Mouse (Mus musculus) embryo, embryonic 9.5 days (tissue): Measurements from ENCODE around the gene Akap12.
A peak's percentile ranks its signal among the peaks of the same experiment; 100 is the strongest.

ENCODE experiments used
- DNase-seq: peaks from one replicate; pipeline ENCODE4 v3.0.0-alpha.2; 2017; ENCODE audit errors: extremely low spot score

Akap12 gene

DNA sequence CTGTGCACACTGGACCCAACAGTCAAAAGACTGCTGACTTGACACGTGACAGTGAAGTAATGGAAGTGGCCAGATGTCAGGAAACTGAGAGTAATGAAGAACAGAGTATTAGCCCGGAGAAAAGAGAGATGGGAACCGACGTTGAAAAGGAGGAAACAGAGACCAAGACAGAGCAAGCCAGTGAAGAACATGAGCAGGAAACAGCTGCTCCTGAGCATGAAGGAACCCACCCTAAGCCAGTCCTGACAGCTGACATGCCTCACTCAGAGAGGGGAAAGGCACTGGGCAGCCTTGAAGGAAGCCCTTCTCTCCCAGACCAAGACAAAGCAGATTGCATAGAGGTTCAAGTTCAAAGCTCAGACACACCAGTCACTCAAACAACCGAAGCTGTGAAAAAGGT is 90.5 kb downstream of the Akap12 start:
- DNase-seq, result no peak

GRCm38 (mm10) chr10:4357435-4357834 is 91.3 kb downstream of the Akap12 start:
- no peak for DNase-seq

DNA sequence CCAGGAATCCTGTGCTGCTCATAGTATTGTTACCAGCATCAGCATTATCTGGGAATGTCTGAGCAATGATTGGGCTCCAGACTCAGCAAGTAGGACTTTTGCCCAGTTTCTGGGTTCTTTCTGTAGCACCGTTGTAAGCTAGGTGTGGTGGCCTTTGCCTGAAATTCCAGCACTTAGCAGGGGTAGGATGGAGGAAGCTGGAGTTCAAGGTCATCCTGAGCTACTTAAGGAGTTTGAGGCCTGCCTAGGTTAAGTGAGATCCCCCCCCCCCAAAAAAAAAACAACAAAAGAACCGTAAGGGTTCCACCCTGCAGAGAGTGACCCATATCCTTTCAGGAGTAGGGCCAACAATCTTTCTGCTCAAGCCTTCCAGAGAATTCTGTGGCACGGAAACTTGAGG is 98.4 kb downstream of the Akap12 start:
- DNase-seq, result no peak

DNA sequence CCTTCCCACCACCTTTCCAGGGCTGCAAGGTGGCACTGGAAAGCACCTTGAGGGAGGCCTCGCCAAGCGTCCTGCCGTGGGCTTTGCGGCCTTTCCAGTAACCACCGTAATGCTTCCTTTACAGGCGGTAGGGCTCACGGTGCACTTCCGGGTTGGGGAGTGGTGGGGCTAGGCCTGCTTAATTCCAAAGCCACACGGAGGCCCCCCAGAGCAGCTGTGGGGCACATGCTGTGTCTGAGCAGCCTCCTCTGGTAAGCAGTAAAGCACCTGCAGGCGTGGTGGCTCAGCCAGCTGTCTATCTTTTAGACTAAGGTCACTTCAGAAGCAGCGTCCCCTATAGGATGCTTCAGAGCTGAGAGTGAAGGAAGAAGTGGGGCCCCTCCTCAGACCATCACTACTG is 103.9 kb downstream of the Akap12 start:
- no peak for DNase-seq

- DNase-seq, result no peak
These were observed 105.8 kb downstream of the Akap12 start for GRCm38 (mm10) chr10:4372011-4372410.

DNA sequence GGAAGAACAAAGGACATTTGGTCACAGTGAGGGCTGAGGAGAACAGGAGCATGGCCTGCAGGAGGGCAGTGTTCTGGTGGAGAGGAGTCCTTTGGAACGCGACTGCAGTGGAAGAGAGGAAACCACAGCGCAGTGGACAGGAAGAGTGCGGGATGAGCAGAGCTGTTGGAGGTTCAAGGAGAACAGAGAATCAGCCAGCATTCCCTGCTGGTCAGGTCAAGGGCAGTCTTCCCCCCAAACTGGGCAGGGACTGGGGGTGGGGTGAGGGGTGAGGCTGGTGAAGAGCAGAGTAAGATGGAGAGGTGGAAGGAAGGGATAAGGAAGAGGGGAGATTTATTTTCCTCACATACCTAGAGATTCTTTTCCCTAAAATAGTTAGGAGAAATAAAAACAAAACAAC is 107.4 kb downstream of the Akap12 start:
- no peak for DNase-seq

GRCm38 (mm10) chr10:4374239-4374638 is 108.1 kb downstream of the Akap12 start:
- no peak for DNase-seq

DNA sequence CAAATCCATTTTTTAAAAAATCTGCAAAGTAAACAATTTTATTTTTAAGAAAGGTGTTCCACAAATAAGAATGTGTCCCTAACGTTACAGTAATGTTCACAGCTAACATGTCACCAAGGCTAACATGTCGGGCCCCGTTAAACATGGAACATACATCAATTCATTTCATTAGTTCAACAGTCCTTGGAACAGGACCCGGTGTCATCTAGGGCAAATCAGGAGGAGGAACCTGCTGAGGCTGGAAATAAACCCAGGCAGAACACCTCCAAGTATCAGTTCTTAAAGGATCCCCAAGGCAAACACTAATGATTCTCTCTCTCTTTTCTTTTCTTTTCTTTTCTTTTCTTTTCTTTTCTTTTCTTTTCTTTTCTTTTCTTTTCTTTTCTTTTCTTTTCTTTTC is 108.6 kb downstream of the Akap12 start:
- DNase-seq, result no peak

DNA sequence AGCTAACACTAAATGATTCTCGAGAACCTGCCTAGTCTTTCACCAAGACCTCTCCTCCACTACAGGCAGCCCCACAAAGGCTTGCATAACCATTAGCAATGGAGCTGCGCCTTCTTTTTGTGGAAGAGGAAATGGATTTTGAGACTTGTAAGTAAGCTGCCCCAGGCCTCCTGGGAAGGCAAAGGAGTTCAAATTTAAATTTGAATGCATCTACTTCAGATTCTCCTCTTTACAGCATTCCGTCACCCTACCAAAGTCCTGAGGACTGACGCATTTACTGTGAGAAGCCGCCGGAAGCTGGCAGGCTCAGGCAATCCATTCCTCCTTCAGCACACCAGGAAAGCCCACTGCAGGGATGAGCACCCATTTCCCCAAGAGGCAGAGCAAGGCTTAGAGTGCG is 109.1 kb downstream of the Akap12 start:
- DNase-seq, result no peak

DNA sequence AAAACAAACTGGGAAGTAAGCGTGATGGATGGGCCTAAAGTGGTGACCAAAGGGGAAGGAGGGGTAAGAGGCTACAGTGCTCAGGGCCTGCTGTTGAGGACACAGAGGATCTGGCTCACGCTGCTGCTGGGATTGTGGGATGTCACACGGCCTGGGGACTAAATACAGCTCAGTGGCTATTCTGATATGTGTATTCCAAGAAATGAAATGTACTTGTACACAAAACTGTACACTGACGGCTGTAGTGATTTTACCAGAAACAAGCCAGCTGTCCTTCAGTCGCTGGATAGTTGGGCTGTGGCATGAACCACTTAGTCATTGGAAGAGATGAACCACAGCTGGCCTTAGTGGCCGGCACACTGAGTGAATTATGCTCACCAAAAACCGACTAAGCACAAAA is 110.3 kb downstream of the Akap12 start:
- no peak for DNase-seq

DNA sequence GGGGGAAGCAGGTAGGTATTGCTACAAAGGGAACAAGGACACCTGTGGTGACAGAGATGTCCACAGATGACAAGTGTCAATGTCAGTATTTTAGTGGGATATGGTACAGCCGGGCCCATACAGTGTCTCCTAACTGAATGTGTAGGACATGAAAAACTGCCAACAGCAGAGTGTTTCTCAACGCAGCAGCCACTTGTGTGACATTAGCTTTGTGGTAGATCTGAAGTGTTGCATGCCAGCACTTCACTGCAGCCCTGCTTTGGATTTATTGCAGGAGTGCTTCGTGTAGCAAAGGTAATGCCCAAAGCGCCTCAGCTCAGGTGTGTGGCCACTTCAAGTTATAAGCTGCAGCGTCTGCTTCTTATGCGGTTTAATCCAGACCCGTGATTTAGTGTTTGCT is 110.8 kb downstream of the Akap12 start:
- DNase-seq, result no peak

- no peak for DNase-seq
These were observed 114.6 kb downstream of the Akap12 start for GRCm38 (mm10) chr10:4380748-4381147.

GRCm38 (mm10) chr10:4384244-4384643 is 118.1 kb downstream of the Akap12 start:
- no peak for DNase-seq

- peak; percentile 97 for DNase-seq
These were observed 120.7 kb downstream of the Akap12 start for GRCm38 (mm10) chr10:4386609-4387591.

DNA sequence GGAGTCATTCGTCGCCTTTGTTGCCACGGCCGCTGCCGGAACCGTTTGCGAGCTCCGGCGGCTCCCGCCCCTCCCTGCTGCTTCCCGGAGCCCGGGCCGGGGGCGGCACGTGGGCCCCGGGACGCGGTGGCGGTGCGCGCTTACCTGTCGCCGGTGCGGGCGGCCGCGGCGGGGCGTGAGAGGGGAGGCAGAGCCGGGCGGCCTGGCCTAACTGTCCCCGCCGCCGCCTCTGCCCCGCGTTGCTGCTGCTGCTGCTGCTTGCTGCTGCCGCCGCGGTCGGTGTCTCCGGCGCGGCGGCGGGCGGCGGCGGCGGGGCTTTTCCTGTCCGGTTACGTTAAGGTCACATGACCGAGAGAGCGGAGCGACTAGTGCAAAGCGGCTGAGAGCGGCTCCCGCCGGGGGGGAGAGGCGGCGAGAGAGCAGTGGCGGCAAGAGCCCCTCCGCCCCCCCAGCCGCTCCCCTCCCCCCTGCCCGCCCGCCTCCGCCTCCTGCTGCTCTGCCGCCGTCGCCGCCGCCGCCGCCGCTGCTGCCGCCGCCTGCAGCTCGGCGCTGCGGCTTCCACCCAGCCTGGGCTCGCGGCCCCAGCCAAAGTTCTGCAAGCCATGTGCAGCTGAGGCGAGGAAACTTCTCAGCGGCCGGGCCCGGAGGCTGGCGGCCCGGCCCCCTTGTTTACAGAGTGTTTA is 121.7 kb downstream of the Akap12 start, which contains the start of gene Zbtb2:
Zbtb2 (minus strand) TSS at position 408 of the 683 bp plus-strand sequence.
- DNase-seq, result peak; percentile 70

GRCm38 (mm10) chr10:4388384-4388745 is 122.2 kb downstream of the Akap12 start:
- no peak for DNase-seq

GRCm38 (mm10) chr10:4389036-4389435 is 122.9 kb downstream of the Akap12 start:
- no peak for DNase-seq

DNA sequence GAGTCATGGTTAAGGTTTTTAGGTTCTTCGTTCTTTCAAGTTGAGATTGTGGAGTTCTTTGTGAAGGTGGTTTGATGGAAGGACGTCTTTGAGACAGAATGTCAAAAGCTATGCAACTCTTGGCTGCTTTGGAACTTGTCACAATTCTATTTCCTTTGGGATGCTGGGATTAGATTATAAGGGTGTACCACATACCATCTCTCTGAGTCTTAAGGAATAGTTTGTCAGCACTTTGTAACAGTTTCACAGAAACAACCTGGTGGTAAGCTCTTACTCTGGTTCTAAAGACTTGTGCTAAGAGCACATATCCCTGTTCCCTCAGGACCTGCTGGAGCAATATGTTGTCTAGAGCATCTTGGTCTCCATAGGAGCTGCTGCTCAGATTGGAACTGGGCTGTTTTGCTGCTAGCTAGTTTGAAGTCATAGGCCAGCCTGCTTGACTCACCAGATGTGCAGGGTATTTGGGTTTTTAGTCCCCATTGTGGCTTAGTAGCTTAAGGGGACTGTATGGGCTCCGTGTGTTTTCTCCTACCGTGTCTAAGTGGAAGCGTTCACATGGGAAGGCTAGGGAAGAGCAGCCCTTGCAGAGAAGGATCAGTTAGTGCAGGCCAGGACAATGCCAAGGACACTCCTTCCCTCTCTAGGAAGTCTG is 123.4 kb downstream of the Akap12 start:
- DNase-seq, result no peak

DNA sequence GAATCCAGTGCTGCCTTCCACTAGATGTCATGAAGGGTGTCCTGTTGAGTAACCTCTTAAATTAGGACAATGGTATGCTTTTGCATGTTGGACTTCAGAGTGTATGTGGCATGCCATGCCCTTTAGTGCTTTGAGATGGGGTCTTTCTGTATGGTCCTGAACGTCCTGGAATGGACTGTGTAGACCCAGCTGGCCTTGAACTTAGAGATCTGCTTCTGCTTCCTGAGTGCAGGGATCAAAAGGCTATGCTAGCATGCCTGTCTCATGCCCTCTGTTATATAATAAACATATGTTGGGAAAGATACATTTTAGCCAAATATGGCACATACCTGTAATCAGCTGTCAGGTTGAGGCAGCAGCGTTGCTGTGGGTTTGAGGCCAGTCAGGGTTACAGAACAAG is 124.4 kb downstream of the Akap12 start:
- DNase-seq, result no peak

DNA sequence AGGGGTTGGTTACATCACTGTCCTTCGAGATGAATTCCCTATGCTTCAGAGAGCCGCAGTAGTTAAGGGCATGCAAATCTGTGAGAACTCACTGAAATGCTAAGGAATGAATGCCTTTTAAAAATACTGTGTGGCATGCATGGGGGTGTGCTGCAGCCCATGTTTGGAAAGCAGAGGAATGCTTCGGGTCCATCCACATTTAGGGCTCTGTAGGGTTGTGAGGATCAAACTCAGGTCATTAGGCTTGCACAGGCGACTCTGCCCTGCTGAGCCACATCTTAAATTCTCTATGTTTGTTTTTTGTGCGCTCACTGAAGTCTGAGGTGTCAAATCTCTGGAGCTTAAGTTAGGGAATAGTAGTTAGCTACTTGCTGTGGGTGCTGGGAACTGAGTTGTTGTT is 124.9 kb downstream of the Akap12 start:
- DNase-seq, result no peak

GRCm38 (mm10) chr10:4391851-4392250 is 125.7 kb downstream of the Akap12 start:
- DNase-seq, result no peak

DNA sequence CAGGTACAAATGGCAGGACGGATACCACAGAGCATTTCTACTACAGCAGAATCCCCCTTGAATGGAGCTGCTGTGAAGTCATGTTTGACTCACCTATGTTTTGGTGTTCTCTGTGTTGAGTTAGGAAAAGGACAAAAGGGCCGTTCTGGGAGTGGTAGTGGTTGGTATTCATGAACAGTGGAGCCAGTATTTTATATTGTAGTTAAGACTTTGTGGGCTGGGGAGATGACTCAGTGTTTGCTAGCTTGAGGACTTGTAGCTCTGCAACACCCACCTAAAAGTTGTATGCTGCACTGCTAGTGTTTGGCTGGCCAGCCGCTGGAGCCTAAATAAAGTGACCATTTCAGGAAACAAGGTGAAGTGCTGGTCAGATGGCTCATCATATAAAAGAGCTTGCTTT is 129.1 kb downstream of the Akap12 start:
- DNase-seq, result no peak

GRCm38 (mm10) chr10:4398058-4398457 is 131.9 kb downstream of the Akap12 start:
- no peak for DNase-seq
